Mouse (Mus musculus) lung, embryonic 14.5 days (tissue): ENCODE data around the gene Morn4. TPM values are rescaled to one million over a fixed set of nuclear protein-coding genes. Genes with fewer than 3 reads are reported as not detected.

ENCODE experiments used
- ATAC-seq: fragments of 200-750 bp; cut with Nextera tagmentation; 2 replicates; pipeline ENCODE4 v1.8.0; 2017; ENCODE audit warnings: mild to moderate bottlenecking, moderate TSS enrichment, moderate library complexity; ENCODE audit not compliant: insufficient read depth
- DNase-seq: peaks from one replicate; pipeline ENCODE4 v3.0.0-alpha.2; 2015
- H3K27ac ChIP-seq: fragments of 300-500 bp; sonication (generic); 2 replicates; pipeline ENCODE4 v1.5.1; 2014; ENCODE audit warnings: low read depth, mild to moderate bottlenecking, moderate library complexity
- H3K27me3 ChIP-seq: fragments of 300-500 bp; sonication (generic); 2 replicates; pipeline ENCODE4 v1.6.1; 2014; ENCODE audit warnings: low read length, control low read depth; ENCODE audit not compliant: insufficient read depth
- H3K36me3 ChIP-seq: fragments of 300-500 bp; sonication (generic); 2 replicates; pipeline ENCODE4 v1.6.1; 2014; ENCODE audit warnings: control low read depth; ENCODE audit not compliant: insufficient read depth
- H3K4me1 ChIP-seq: fragments of 300-500 bp; sonication (generic); 2 replicates; pipeline ENCODE4 v1.6.1; 2014; ENCODE audit warnings: antibody characterized with exemption, control low read depth; ENCODE audit not compliant: insufficient read depth
- H3K4me2 ChIP-seq: fragments of 300-500 bp; sonication (generic); 2 replicates; pipeline ENCODE4 v1.6.1; 2014; ENCODE audit warnings: mild to moderate bottlenecking
- H3K4me3 ChIP-seq: fragments of 300-500 bp; sonication (generic); 2 replicates; pipeline ENCODE4 v1.5.1; 2014; ENCODE audit warnings: low read depth, low read length
- H3K9ac ChIP-seq: fragments of 300-500 bp; sonication (generic); 2 replicates; pipeline ENCODE4 v1.6.1; 2014
- H3K9me3 ChIP-seq: fragments of 300-500 bp; sonication (generic); 2 replicates; pipeline ENCODE4 v1.6.1; 2016; ENCODE audit warnings: low read depth, low read length, control low read depth
- CTCF ChIP-seq: IDR thresholded peaks from 2 replicates; pipeline ENCODE4 v1.5.1; 2016; ENCODE audit warnings: antibody characterized with exemption, low read depth
- WGBS: fragments of 180-500 bp; shearing (Covaris S2); extraction: QIAGEN DNeasy Blood & Tissue Kit; methylation state at CpG from one replicate; pipeline ENCODE4 v1.1.7; 2014; 5-methylcytosine and 5-hydroxymethylcytosine counted together
- polyA plus RNA-seq: library from polyadenylated mRNA; unstranded; fragments of >200 nt; fragmentation: Nextera tagmentation; extraction: Ambion mirVana; gene quantifications from 2 replicates; pipeline ENCODE4 v1.2.1, GENCODE M21; 2014

The Morn4 gene
- polyA plus RNA-seq, 1 experiment from 2014 or later: 24.8 TPM

DNA sequence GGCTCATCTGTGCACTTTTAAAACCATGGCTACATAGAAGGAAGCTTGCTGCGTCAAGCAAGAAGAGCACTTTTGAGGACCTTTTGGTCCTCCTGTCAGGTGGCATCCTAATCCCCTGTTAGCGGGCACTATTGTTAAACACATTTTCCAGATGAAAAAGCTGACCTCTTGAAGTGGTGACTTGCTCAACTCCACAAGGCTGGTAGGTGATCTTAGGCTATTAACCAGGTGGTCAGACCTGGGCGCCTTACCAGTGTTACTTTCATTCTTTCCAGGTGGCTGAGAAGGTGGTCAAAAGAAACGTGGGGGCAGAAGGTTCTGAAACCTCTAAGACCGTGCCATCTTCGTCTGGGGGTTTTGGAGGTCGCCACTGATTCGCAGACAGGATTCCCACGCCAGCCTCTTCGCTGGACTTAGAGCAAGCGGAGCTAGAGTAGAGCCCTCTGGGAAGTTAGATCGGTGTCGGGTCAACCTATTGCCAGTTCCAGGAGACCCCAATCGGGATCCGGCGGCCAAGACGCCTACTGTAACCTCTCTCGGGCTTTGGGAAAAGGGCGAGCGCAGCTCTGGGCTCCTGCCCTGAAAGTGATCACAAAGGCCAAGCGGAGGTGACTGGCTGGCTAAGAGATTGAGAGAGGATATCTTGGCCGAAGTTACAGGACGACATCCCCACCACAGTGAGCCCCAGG lies 42.0 kb upstream of the Morn4 start:
- Histone ChIP-seq H3K4me2 (peak overlapping the region; percentile 98), H3K27ac (peak overlapping the region; percentile 89), H3K27me3 (no peaks in the 10 kb centered on the region), H3K36me3 (peaks cover 19% of the 10 kb centered on the region), H3K9me3 (no peaks in the 10 kb centered on the region), H3K4me1 (peaks cover 10% of the 10 kb centered on the region; the same call in 1 of the 2 replicates), H3K4me3 (peak overlapping the region; percentile 66), H3K9ac (peak overlapping the region; percentile 80)
- DNase-seq: peak; percentile 31
- no peak; the same call in 1 of the 2 replicates for ATAC-seq
- no peak for TF ChIP-seq CTCF
- 4% methylated on average over 23 of the region's 23 CpGs for WGBS

DNA sequence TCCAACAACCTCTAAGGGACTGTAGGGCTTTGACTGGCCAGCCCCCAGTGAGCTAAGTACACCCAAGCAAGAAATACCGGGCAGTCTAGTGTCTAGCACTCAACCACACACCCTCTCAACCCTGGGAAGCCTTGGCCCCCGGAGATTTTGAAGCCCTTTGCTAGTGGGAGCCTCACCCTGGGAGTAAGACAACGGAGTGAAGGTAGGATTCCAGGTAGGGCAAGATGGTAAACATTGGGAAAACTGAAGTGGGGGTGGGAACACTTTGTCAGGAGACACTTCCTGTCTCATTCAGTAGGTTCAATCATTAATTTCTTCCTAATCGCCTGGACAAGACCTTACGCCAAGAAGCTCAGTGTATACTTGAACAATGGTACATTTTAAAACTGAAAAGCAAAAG lies 40.9 kb upstream of the Morn4 start:
- H3K27me3 ChIP-seq: no peaks in the 10 kb centered on the region
- peaks cover 31% of the 10 kb centered on the region for H3K36me3 ChIP-seq
- no peaks in the 10 kb centered on the region for H3K9me3 ChIP-seq
- H3K4me2 ChIP-seq: peak overlapping the region; percentile 98
- no peak for TF ChIP-seq CTCF
- DNase-seq (peak; percentile 43), ATAC-seq (no peak)
- H3K27ac ChIP-seq: peak overlapping the region; percentile 73
- 61% methylated on average over 5 of the region's 5 CpGs for WGBS
- peaks cover 10% of the 10 kb centered on the region; the same call in 1 of the 2 replicates for H3K4me1 ChIP-seq
- no peak overlapping the region for H3K9ac ChIP-seq
- H3K4me3 ChIP-seq: peak overlapping the region; percentile 66; the same call in 1 of the 2 replicates

DNA sequence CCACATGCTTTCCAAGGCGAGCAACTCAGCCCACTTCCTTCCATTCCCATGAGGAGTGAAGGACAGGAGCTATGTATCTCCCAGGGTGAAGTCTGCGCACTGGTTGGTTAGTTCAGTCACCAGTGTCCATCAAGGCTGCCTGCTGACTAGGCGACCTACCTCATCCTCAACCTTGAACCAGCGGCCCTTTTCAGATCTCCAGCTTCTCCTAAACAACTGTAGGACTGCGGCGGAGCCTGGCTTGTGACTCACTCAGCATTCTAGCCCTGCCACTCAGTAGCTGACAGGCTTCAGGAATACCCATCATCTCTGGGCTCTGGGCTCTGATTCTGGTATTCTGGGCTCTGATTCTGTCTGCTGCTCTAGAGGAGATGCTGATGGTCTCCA lies 40.1 kb upstream of the Morn4 start:
- DNase-seq (no peak), ATAC-seq (no peak)
- no peak overlapping the region for H3K4me3 ChIP-seq
- H3K4me1 ChIP-seq: peaks cover 10% of the 10 kb centered on the region; the same call in 1 of the 2 replicates
- H3K4me2 ChIP-seq: peak overlapping the region; percentile 98; the same call in 1 of the 2 replicates
- no peaks in the 10 kb centered on the region for H3K9me3 ChIP-seq
- WGBS: 84% methylated on average over 6 of the region's 6 CpGs
- TF ChIP-seq CTCF: no peak
- peaks cover 39% of the 10 kb centered on the region for H3K36me3 ChIP-seq
- H3K27ac ChIP-seq: peak overlapping the region; percentile 73
- no peaks in the 10 kb centered on the region for H3K27me3 ChIP-seq
- no peak overlapping the region for H3K9ac ChIP-seq

DNA sequence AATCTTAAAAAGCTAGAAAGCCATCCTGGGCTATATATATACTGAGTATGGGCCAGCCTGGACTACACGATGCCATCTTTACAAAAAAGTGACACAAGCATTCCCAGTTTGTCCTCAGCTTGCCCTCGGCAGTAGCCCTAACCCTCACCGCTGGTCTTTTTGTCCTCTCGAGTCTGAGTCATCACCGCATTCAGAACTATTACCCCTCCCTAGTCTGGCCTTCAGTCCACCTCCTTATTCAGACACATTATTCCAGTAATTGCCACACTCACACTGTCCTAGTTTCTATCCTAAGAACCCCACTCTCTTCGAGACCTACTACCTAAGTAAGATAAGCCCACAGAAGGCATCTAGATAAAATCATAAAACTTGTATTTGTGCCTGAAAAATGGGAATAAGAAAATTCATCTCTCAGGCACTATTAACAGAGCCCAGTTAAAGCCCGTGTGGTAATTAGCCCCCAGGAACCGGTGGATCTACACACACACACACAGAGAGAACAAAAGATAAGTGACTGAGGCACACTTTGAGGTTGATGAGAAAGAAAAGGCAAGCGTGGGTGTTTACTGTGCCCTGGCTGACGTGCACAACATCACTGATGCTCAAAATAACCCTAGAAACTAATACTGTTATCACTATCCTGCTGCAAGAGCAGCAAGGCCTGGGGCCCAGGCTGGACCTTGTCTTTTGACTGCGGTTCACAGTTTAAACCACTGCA lies 39.5 kb upstream of the Morn4 start:
- Histone ChIP-seq H3K9ac (no peak overlapping the region), H3K36me3 (peaks cover 44% of the 10 kb centered on the region), H3K27ac (no peak overlapping the region), H3K9me3 (no peaks in the 10 kb centered on the region), H3K4me1 (peaks cover 10% of the 10 kb centered on the region; the same call in 1 of the 2 replicates), H3K4me3 (no peak overlapping the region), H3K4me2 (no peak overlapping the region), H3K27me3 (no peaks in the 10 kb centered on the region)
- DNase-seq (no peak), ATAC-seq (no peak)
- WGBS: 82% methylated on average over 11 of the region's 11 CpGs
- TF ChIP-seq CTCF: no peak

DNA sequence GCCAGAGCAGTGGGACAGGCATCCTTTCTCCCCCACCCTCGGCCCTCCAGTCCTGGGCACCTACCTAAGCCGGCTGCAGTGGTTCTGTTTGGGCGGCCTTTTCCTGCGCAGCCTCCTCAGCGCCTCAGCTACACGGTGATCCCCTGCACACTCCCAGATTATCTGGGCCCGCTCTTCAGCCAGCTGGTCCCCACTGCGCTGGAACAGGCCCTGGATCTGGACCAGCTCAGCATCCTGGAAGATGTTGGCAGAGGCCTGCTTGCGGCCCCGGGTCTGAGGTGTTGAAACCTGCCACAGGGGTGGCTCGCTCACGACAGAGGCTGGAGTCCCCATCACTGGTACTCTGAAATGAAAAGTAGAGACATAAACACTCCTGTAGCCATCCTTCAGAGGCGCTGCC lies 38.5 kb upstream of the Morn4 start:
- H3K27me3 ChIP-seq: no peaks in the 10 kb centered on the region
- no peaks in the 10 kb centered on the region for H3K9me3 ChIP-seq
- H3K27ac ChIP-seq: no peak overlapping the region
- peaks cover 53% of the 10 kb centered on the region for H3K36me3 ChIP-seq
- peaks cover 10% of the 10 kb centered on the region; the same call in 1 of the 2 replicates for H3K4me1 ChIP-seq
- 83% methylated on average over 13 of the region's 13 CpGs for WGBS
- ATAC-seq (no peak), DNase-seq (no peak)
- H3K4me2 ChIP-seq: no peak overlapping the region
- H3K4me3 ChIP-seq: no peak overlapping the region
- no peak for TF ChIP-seq CTCF
- H3K9ac ChIP-seq: no peak overlapping the region

DNA sequence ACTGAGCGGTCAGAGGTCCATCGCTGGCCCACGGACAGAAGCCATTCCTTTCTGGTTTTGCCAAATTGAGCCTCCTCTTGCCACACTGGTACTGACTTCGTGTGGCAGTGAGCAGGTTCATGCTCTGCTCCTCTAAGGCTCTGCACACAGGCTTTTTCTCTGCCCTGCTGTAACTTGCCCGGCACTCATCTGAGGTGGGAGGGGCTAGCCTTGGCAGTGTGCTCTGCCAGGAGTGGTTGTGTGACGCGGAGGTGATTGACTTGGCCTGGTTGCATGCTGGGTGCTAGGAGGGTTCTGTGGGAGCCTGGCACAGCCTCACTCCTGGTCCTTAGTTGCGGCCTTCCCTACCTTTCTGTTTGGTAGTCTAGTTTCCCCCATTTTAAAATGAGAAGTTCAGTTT lies 34.3 kb upstream of the Morn4 start:
- Histone ChIP-seq H3K27me3 (no peaks in the 10 kb centered on the region), H3K27ac (no peak overlapping the region), H3K4me1 (no peaks in the 10 kb centered on the region), H3K36me3 (peaks cover 87% of the 10 kb centered on the region), H3K4me3 (no peak overlapping the region), H3K9ac (no peak overlapping the region), H3K4me2 (no peak overlapping the region), H3K9me3 (no peaks in the 10 kb centered on the region)
- WGBS: 89% methylated on average over 8 of the region's 8 CpGs
- ATAC-seq (no peak), DNase-seq (no peak)
- no peak for TF ChIP-seq CTCF

DNA sequence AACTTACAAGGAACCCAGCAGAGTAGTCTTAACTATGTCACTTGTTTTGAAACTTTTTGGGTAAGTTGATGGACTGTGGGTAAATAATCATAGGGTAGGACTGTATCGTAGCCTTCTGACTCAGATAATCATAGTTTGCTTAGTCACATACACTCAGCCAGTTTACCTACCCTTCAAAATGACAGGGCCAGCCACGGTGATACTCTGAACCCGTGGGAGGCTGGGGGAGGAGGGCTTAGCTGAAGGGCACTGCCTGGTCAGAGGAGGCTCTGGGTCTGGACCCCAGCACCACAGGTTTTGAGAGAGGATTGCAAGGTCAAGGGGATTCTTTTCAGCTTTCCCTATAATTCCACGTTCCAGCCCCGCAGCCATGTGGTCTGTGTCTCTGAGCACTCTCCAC lies 32.4 kb upstream of the Morn4 start:
- H3K9me3 ChIP-seq: no peaks in the 10 kb centered on the region
- no peak overlapping the region for H3K27ac ChIP-seq
- TF ChIP-seq CTCF: no peak
- H3K36me3 ChIP-seq: peaks cover 88% of the 10 kb centered on the region
- H3K4me2 ChIP-seq: no peak overlapping the region
- H3K27me3 ChIP-seq: no peaks in the 10 kb centered on the region
- no peak overlapping the region for H3K9ac ChIP-seq
- ATAC-seq: no peak
- 72% methylated on average over 5 of the region's 5 CpGs for WGBS
- H3K4me1 ChIP-seq: no peaks in the 10 kb centered on the region
- no peak overlapping the region for H3K4me3 ChIP-seq
- no peak for DNase-seq
